Mouse (Mus musculus) MEL (cell line): Measurements from ENCODE around the gene 9230102O04Rik. TPM values are rescaled to one million over a fixed set of nuclear protein-coding genes. Genes with fewer than 3 reads are reported as not detected.

Source experiments
- DNase-seq: peaks from one replicate; pipeline ENCODE4 v3.0.0; 2011; ENCODE audit warnings: low read depth, low spot score
- H3K27ac ChIP-seq: 2 replicates; pipeline ENCODE4 v1.5.1; 2012; ENCODE audit warnings: low read depth, mild to moderate bottlenecking, control low read depth, low read length, moderate library complexity; ENCODE audit not compliant: control insufficient read depth
- H3K27me3 ChIP-seq, 2 experiments: fragments of 150-350 bp in 1 of 2; sonication (generic) in 1 of 2; 2 replicates each; pipeline ENCODE4 v1.6.1; 2012; ENCODE audit warnings: low read length in 2 of 2, mild to moderate bottlenecking in 2 of 2, improper control_type of control experiment in 1 of 2, moderate library complexity in 1 of 2; ENCODE audit not compliant: insufficient read depth in 2 of 2, control insufficient read depth in 1 of 2
- H3K36me3 ChIP-seq, 2 experiments: 2 replicates each; pipeline ENCODE4 v1.6.1; 2012 to 2014; ENCODE audit warnings: low read length in 2 of 2, improper control_type of control experiment in 1 of 2, inconsistent platforms in 1 of 2, mild to moderate bottlenecking in 1 of 2; ENCODE audit not compliant: insufficient read depth in 2 of 2, control insufficient read depth in 1 of 2
- H3K4me1 ChIP-seq, 2 experiments: fragments of 150-350 bp in 1 of 2; sonication (generic) in 1 of 2; 2 replicates each; pipeline ENCODE4 v1.6.1; 2012; ENCODE audit warnings: low read length in 2 of 2, improper control_type of control experiment in 1 of 2, mild to moderate bottlenecking in 1 of 2; ENCODE audit not compliant: insufficient read depth in 2 of 2, control insufficient read depth in 1 of 2
- H3K4me3 ChIP-seq, 2 experiments: fragments of 150-350 bp in 1 of 2; sonication (generic) in 1 of 2; 2 replicates each; pipeline ENCODE4 v1.5.1; 2012; ENCODE audit warnings: low read depth in 2 of 2, low read length in 2 of 2, mild to moderate bottlenecking in 2 of 2, moderate library complexity in 2 of 2, control low read depth in 1 of 2, improper control_type of control experiment in 1 of 2; ENCODE audit not compliant: control insufficient read depth in 1 of 2, insufficient read depth in 1 of 2
- H3K79me2 ChIP-seq: 2 replicates; pipeline ENCODE4 v1.6.1; 2012; ENCODE audit warnings: mild to moderate bottlenecking, low read length, moderate library complexity; ENCODE audit not compliant: control insufficient read depth, poor library complexity, insufficient read depth
- H3K9ac ChIP-seq: 2 replicates; pipeline ENCODE4 v1.6.1; 2012; ENCODE audit warnings: low read depth, mild to moderate bottlenecking, control low read depth, low read length, moderate library complexity; ENCODE audit not compliant: control insufficient read depth, poor library complexity, severe bottlenecking
- H3K9me3 ChIP-seq: fragments of 150-350 bp; sonication (generic); replicated peaks from 2 replicates; pipeline ENCODE4 v1.6.1; 2012; ENCODE audit warnings: mild to moderate bottlenecking, low read length, improper control_type of control experiment, moderate library complexity; ENCODE audit not compliant: insufficient read depth
- BHLHE40 ChIP-seq: IDR thresholded peaks from 2 replicates; pipeline ENCODE4 v1.6.1; 2012; ENCODE audit warnings: low read depth, mild to moderate bottlenecking, inconsistent platforms, low read length, improper control_type of control experiment, borderline replicate concordance
- CHD1 ChIP-seq: IDR thresholded peaks from 2 replicates; pipeline ENCODE4 v1.6.1; 2012; ENCODE audit warnings: low read depth, mild to moderate bottlenecking, inconsistent platforms, low read length, improper control_type of control experiment
- CHD2 ChIP-seq: IDR thresholded peaks from 2 replicates; pipeline ENCODE4 v1.6.1; 2011; ENCODE audit warnings: low read length, improper control_type of control experiment
- E2F4 ChIP-seq: IDR thresholded peaks from 2 replicates; pipeline ENCODE4 v1.6.1; 2011; ENCODE audit warnings: low read depth, low read length, improper control_type of control experiment, borderline replicate concordance
- ETS1 ChIP-seq: IDR thresholded peaks from 2 replicates; pipeline ENCODE4 v1.6.1; 2012; ENCODE audit warnings: low read depth, mild to moderate bottlenecking, inconsistent platforms, low read length, improper control_type of control experiment, moderate library complexity
- JUND ChIP-seq: IDR thresholded peaks from 2 replicates; pipeline ENCODE4 v1.6.1; 2011; ENCODE audit warnings: low read depth, mild to moderate bottlenecking, improper control_type of control experiment, low read length
- MAX ChIP-seq: IDR thresholded peaks from 2 replicates; pipeline ENCODE4 v1.6.1; 2011; ENCODE audit warnings: low read length, improper control_type of control experiment
- MAZ ChIP-seq: IDR thresholded peaks from 2 replicates; pipeline ENCODE4 v1.6.1; 2012; ENCODE audit warnings: low read depth, mild to moderate bottlenecking, inconsistent platforms, low read length, improper control_type of control experiment
- MXI1 ChIP-seq: IDR thresholded peaks from 2 replicates; pipeline ENCODE4 v1.6.1; 2011; ENCODE audit warnings: mild to moderate bottlenecking, low read depth, low read length, improper control_type of control experiment
- MYB ChIP-seq: IDR thresholded peaks from 2 replicates; pipeline ENCODE4 v1.6.1; 2011; ENCODE audit warnings: mild to moderate bottlenecking, low read depth, low read length, improper control_type of control experiment
- MYC ChIP-seq: IDR thresholded peaks from 2 replicates; pipeline ENCODE4 v1.6.1; 2011; ENCODE audit warnings: low read depth, mild to moderate bottlenecking, low read length, improper control_type of control experiment, moderate library complexity
- NRF1 ChIP-seq: IDR thresholded peaks from 2 replicates; pipeline ENCODE4 v1.6.1; 2014; ENCODE audit warnings: low read depth, mild to moderate bottlenecking, inconsistent platforms, low read length, improper control_type of control experiment, moderate library complexity; ENCODE audit not compliant: poor library complexity, insufficient read depth, severe bottlenecking
- POLR2A ChIP-seq, 2 experiments: IDR thresholded peaks; 2 replicates each; pipeline ENCODE4 v1.6.1; 2011 to 2012; ENCODE audit warnings: low read length in 2 of 2, mild to moderate bottlenecking in 2 of 2, control low read depth in 1 of 2, improper control_type of control experiment in 1 of 2, low read depth in 1 of 2, moderate library complexity in 1 of 2; ENCODE audit not compliant: control insufficient read depth in 1 of 2, insufficient read depth in 1 of 2, poor library complexity in 1 of 2
- POLR2AphosphoS5 ChIP-seq: IDR thresholded peaks from 2 replicates; pipeline ENCODE4 v1.6.1; 2012; ENCODE audit warnings: low read depth, borderline replicate concordance, mild to moderate bottlenecking, inconsistent platforms, low read length, moderate library complexity, mixed read lengths
- RAD21 ChIP-seq: IDR thresholded peaks from 2 replicates; pipeline ENCODE4 v1.6.1; 2011; ENCODE audit warnings: mild to moderate bottlenecking, low read depth, low read length, improper control_type of control experiment
- RCOR1 ChIP-seq: IDR thresholded peaks from 2 replicates; pipeline ENCODE4 v1.6.1; 2012; ENCODE audit warnings: low read depth, mild to moderate bottlenecking, inconsistent platforms, low read length, improper control_type of control experiment
- SMC3 ChIP-seq: IDR thresholded peaks from 2 replicates; pipeline ENCODE4 v1.6.1; 2011; ENCODE audit warnings: low read depth, low read length, improper control_type of control experiment
- TAL1 ChIP-seq: IDR thresholded peaks from 2 replicates; pipeline ENCODE4 v1.6.1; 2012; ENCODE audit warnings: mild to moderate bottlenecking, inconsistent platforms, low read length, moderate library complexity, mixed read lengths
- USF1 ChIP-seq: IDR thresholded peaks from 2 replicates; pipeline ENCODE4 v1.6.1; 2014; ENCODE audit warnings: low read depth, mild to moderate bottlenecking, inconsistent platforms, low read length, improper control_type of control experiment, moderate library complexity
- ZNF384 ChIP-seq: IDR thresholded peaks from 2 replicates; pipeline ENCODE4 v1.6.1; 2012; ENCODE audit warnings: low read depth, mild to moderate bottlenecking, inconsistent platforms, low read length, improper control_type of control experiment
- polyA plus RNA-seq, 2 experiments: library from polyadenylated mRNA; stranded (reverse) in 1 of 2; unstranded in 1 of 2; fragments of >175 nt in 1 of 2; fragments of >200 nt in 1 of 2; gene quantifications; 2 replicates each; pipeline versions ENCODE4 v1.2.1 to v1.2.4; 2012; ENCODE audit warnings: low replicate concordance in 2 of 2, low read depth in 1 of 2; ENCODE audit not compliant: insufficient read length in 2 of 2, insufficient read depth in 1 of 2, missing spikeins in 1 of 2
- total RNA-seq: library from RNA; depleted of rRNA; stranded (reverse); fragments of 300-350 nt; gene quantifications from 2 replicates; pipeline ENCODE4 v1.2.3, GENCODE M21; 2012

9230102O04Rik gene
- total and polyA plus RNA-seq, 3 experiments: 0.50 to 2.4 TPM; not detected in 1

GRCm38 (mm10) chr2:9882926-9883802 lies 6.2 kb downstream of the 9230102O04Rik start:
- Histone ChIP-seq H3K9ac (no peak overlapping the region), H3K36me3 (no peaks in the 10 kb centered on the region), H3K4me1 (no peaks in the 10 kb centered on the region; a peak in 1 of 4 replicates), H3K27ac (no peak overlapping the region), H3K4me3 (no peak overlapping the region), H3K27me3 (no peaks in the 10 kb centered on the region), H3K79me2 (no peaks in the 10 kb centered on the region; the same call in 1 of the 2 replicates), H3K9me3 (no peaks in the 10 kb centered on the region)
- no peak for DNase-seq
- TF ChIP-seq RCOR1: no peak

GRCm38 (mm10) chr2:9882371-9882925 lies 6.9 kb downstream of the 9230102O04Rik start:
- Histone ChIP-seq H3K4me1 (no peaks in the 10 kb centered on the region; a peak in 1 of 4 replicates), H3K27ac (no peak overlapping the region), H3K9ac (no peak overlapping the region), H3K36me3 (no peaks in the 10 kb centered on the region), H3K27me3 (no peaks in the 10 kb centered on the region), H3K79me2 (no peaks in the 10 kb centered on the region; the same call in 1 of the 2 replicates), H3K4me3 (no peak overlapping the region), H3K9me3 (no peaks in the 10 kb centered on the region)
- no peak for DNase-seq
- TF ChIP-seq MYB: no peak
- no peak for TF ChIP-seq MYC
- TF ChIP-seq JUND: no peak
- no peak for TF ChIP-seq SMC3
- no peak for TF ChIP-seq TAL1
- TF ChIP-seq E2F4: no peak
- no peak for TF ChIP-seq CHD1
- no peak for TF ChIP-seq POLR2AphosphoS5
- TF ChIP-seq ETS1: no peak
- TF ChIP-seq ZNF384: no peak

- no peaks in the 10 kb centered on the region; the same call in 1 of the 2 replicates for H3K79me2 ChIP-seq
- no peaks in the 10 kb centered on the region for H3K9me3 ChIP-seq
- H3K36me3 ChIP-seq: no peaks in the 10 kb centered on the region
- DNase-seq: no peak
- no peaks in the 10 kb centered on the region; a peak in 1 of 4 replicates for H3K4me1 ChIP-seq
- H3K27ac ChIP-seq: no peak overlapping the region
- H3K9ac ChIP-seq: no peak overlapping the region
- no peaks in the 10 kb centered on the region for H3K27me3 ChIP-seq
- no peak overlapping the region for H3K4me3 ChIP-seq
- TF ChIP-seq POLR2A (IDR thresholded peaks at IDR 0.05; ENCODE audit: control insufficient read depth in 1 of 2, insufficient read depth in 1 of 2, low read depth in 1 of 2, low read length in 2 of 2, poor library complexity in 1 of 2) (no peak), ETS1 (no peak), BHLHE40 (no peak), MXI1 (no peak), ZNF384 (no peak), MAX (no peak), MAZ (no peak), RAD21 (no peak), E2F4 (no peak), NRF1 (no peak), RCOR1 (no peak), MYB (no peak), CHD2 (no peak), TAL1 (no peak), USF1 (no peak)
These were observed 7.7 kb downstream of the 9230102O04Rik start for GRCm38 (mm10) chr2:9881611-9882023.
